Mouse (Mus musculus): ENCODE measurements around the gene Ssbp3.

Gene Ssbp3

GRCm38 (mm10) chr4:106960476-106960875, 50.0 kb downstream of the Ssbp3 start:
- DNase-seq = no peak

GRCm38 (mm10) chr4:106961321-106961720, 50.8 kb downstream of the Ssbp3 start:
- DNase-seq = no peak

GRCm38 (mm10) chr4:106964356-106964755, 53.9 kb downstream of the Ssbp3 start:
- DNase-seq = no peak

- no peak for DNase-seq
These were observed 54.5 kb downstream of the Ssbp3 start for GRCm38 (mm10) chr4:106964996-106965395.

- DNase-seq = no peak
These were observed 55.9 kb downstream of the Ssbp3 start for GRCm38 (mm10) chr4:106966443-106966842.

GRCm38 (mm10) chr4:106968910-106969309, 58.4 kb downstream of the Ssbp3 start:
- DNase-seq = no peak

GRCm38 (mm10) chr4:106970786-106971185, 60.3 kb downstream of the Ssbp3 start:
- no peak for DNase-seq

GRCm38 (mm10) chr4:106972061-106972460, 61.6 kb downstream of the Ssbp3 start:
- no peak for DNase-seq

- DNase-seq = no peak
These were observed 62.2 kb downstream of the Ssbp3 start for GRCm38 (mm10) chr4:106972461-106973384.

GRCm38 (mm10) chr4:106975324-106975723, 64.8 kb downstream of the Ssbp3 start:
- DNase-seq = no peak

GRCm38 (mm10) chr4:106975890-106976289, 65.4 kb downstream of the Ssbp3 start:
- DNase-seq = no peak

GRCm38 (mm10) chr4:106976576-106976975, 66.1 kb downstream of the Ssbp3 start:
- no peak for DNase-seq

GRCm38 (mm10) chr4:106977218-106977651, 66.7 kb downstream of the Ssbp3 start:
- DNase-seq = no peak

- no peak for DNase-seq
These were observed 67.9 kb downstream of the Ssbp3 start for GRCm38 (mm10) chr4:106978376-106978775.

- DNase-seq = no peak
These were observed 70.2 kb downstream of the Ssbp3 start for GRCm38 (mm10) chr4:106980669-106981068.

- DNase-seq = no peak
These were observed 71.0 kb downstream of the Ssbp3 start for GRCm38 (mm10) chr4:106981385-106982103.

GRCm38 (mm10) chr4:106982344-106983121, 72.0 kb downstream of the Ssbp3 start:
- DNase-seq = no peak

- no peak for DNase-seq
These were observed 73.5 kb downstream of the Ssbp3 start for GRCm38 (mm10) chr4:106983908-106984515.

- DNase-seq = no peak
These were observed 74.8 kb downstream of the Ssbp3 start for GRCm38 (mm10) chr4:106985289-106985688.

- DNase-seq = no peak
These were observed 75.7 kb downstream of the Ssbp3 start for GRCm38 (mm10) chr4:106985899-106986832.

- peak; percentile 91 for DNase-seq
These were observed 77.3 kb downstream of the Ssbp3 start for GRCm38 (mm10) chr4:106987725-106988364.

Measured in lung, postnatal 14 days (tissue).